Comparison of ENCODE assay signal across 11 mouse cellular contexts in genomic region chr8:117881414-117881973, GRCm38 (mm10).
"Had no signal": no experiment of that assay in that cellular context is flagged by ENCODE, and none has a peak within 500 bp of the region (broad histone marks: within the 10 kb centered on the region; RNA-seq: fewer than 3 reads in every experiment).

No protein-coding gene starts in this region.

- H3K9me3 ChIP-seq: limb, embryonic 10.5 days; liver, embryonic 15.5 days; midbrain, embryonic 13.5 days had no signal

- H3K27ac ChIP-seq: limb, embryonic 10.5 days; liver, embryonic 15.5 days; midbrain, embryonic 13.5 days had no signal

- H3K4me2 ChIP-seq: liver, embryonic 11.5 days; liver, embryonic 15.5 days; midbrain, embryonic 13.5 days had no signal

- H3K36me3 ChIP-seq: limb, embryonic 10.5 days; liver, embryonic 15.5 days; midbrain, embryonic 13.5 days had no signal

- ATAC-seq: hindbrain, embryonic 16.5 days; inflammation-experienced regulatory T-cells, adult 6 months; midbrain, embryonic 13.5 days had no signal

- H3K9ac ChIP-seq: liver, embryonic 15.5 days; midbrain, embryonic 13.5 days had no signal

- H3K4me3 ChIP-seq: limb, embryonic 10.5 days; liver, embryonic 15.5 days; midbrain, embryonic 13.5 days had no signal

- DNase-seq: kidney, adult 8-10 months; kidney, postnatal 25 days; right cerebral cortex, postnatal 4 days; spleen, adult 18-20 months; thymus, postnatal 36 days had no signal

- H3K27me3 ChIP-seq: liver, embryonic 15.5 days; midbrain, embryonic 13.5 days had no signal

- H3K4me1 ChIP-seq: liver, embryonic 15.5 days; midbrain, embryonic 13.5 days had no signal
